Mouse (Mus musculus): Measurements from ENCODE around the gene Btbd35f21.
"Not testable (repeated sequence)": the region's sequence is repeated elsewhere in the genome, so short reads cannot be mapped to it uniquely, and the experiment has no call there.

Gene Btbd35f21

DNA sequence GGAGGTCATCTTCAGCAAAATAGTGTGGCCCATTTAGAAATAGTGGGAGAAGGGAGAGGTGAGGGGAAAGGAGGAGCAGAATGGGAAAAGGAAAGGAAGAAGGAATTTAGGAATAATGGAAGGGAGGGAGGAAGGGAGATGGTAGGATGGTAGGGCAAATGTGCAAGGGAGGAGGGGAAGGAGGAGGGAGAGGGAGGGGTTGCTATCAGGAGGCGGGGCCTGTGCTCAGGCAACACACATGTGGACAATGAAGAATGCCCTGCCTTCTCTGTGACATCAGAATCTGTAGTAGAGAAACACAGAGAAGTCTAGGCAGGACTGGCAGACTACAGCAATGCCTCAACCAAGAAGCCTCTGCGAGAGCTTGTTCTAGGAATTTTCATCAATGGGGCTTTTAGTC is at the start of gene Btbd35f21:
Btbd35f21 (plus strand) TSS at position 301 of the 400 bp plus-strand sequence.
- not testable (repeated sequence) for DNase-seq
